Mouse (Mus musculus) heart, adult 11 months (tissue): ENCODE results near the gene Nr1i2.
"Not testable (repeated sequence)": the region's sequence is repeated elsewhere in the genome, so short reads cannot be mapped to it uniquely, and the experiment has no call there.

Experiments
- DNase-seq: peaks from one replicate; pipeline ENCODE4 v3.0.0; 2022

Gene Nr1i2

GRCm38 (mm10) chr16:38294685-38295348, at the start of gene Nr1i2:
Gene Nr1i2 (minus strand): TSS chr16:38294824.
- DNase-seq, result no peak

GRCm38 (mm10) chr16:38341396-38342324, 47.0 kb upstream of the Nr1i2 start, which contains the start of gene Maats1:
Gene Maats1 (minus strand): TSS chr16:38342143.
- peak; percentile 98 for DNase-seq

GRCm38 (mm10) chr16:38338077-38338476, 43.5 kb upstream of the Nr1i2 start:
- not testable (repeated sequence) for DNase-seq

GRCm38 (mm10) chr16:38334431-38334830, 39.8 kb upstream of the Nr1i2 start:
- DNase-seq, result no peak

- no peak for DNase-seq
Observed at GRCm38 (mm10) chr16:38329340-38329739, 34.7 kb upstream of the Nr1i2 start.

GRCm38 (mm10) chr16:38326778-38327397, 32.3 kb upstream of the Nr1i2 start:
- no peak for DNase-seq

GRCm38 (mm10) chr16:38324311-38324710, 29.7 kb upstream of the Nr1i2 start:
- no peak for DNase-seq

- no peak for DNase-seq
Observed at GRCm38 (mm10) chr16:38321452-38321935, 26.9 kb upstream of the Nr1i2 start.

- no peak for DNase-seq
Observed at GRCm38 (mm10) chr16:38319087-38319486, 24.5 kb upstream of the Nr1i2 start.

- no peak for DNase-seq
Observed at GRCm38 (mm10) chr16:38318492-38318891, 23.9 kb upstream of the Nr1i2 start.

- DNase-seq, result no peak
Observed at GRCm38 (mm10) chr16:38308195-38308594, 13.6 kb upstream of the Nr1i2 start.

GRCm38 (mm10) chr16:38307651-38308050, 13.0 kb upstream of the Nr1i2 start:
- DNase-seq, result no peak

- DNase-seq, result no peak
Observed at GRCm38 (mm10) chr16:38307221-38307605, 12.6 kb upstream of the Nr1i2 start.

GRCm38 (mm10) chr16:38306571-38307220, 12.1 kb upstream of the Nr1i2 start:
- DNase-seq, result no peak

- peak; percentile 86 for DNase-seq
Observed at GRCm38 (mm10) chr16:38304460-38305194, 10.0 kb upstream of the Nr1i2 start.

GRCm38 (mm10) chr16:38302367-38302766, 7.7 kb upstream of the Nr1i2 start:
- no peak for DNase-seq

GRCm38 (mm10) chr16:38298410-38298809, 3.8 kb upstream of the Nr1i2 start:
- no peak for DNase-seq

GRCm38 (mm10) chr16:38295349-38295930, 816 bp upstream of the Nr1i2 start:
- DNase-seq, result no peak

GRCm38 (mm10) chr16:38290151-38290550, 4.5 kb downstream of the Nr1i2 start:
- peak; percentile 21 for DNase-seq

- no peak for DNase-seq
Observed at GRCm38 (mm10) chr16:38288851-38289250, 5.8 kb downstream of the Nr1i2 start.

- peak; percentile 81 for DNase-seq
Observed at GRCm38 (mm10) chr16:38287762-38288161, 6.9 kb downstream of the Nr1i2 start.

GRCm38 (mm10) chr16:38287357-38287756, 7.3 kb downstream of the Nr1i2 start:
- peak; percentile 45 for DNase-seq
